Mouse (Mus musculus): ENCODE measurements around the gene Rangrf. TPM values are rescaled to one million over a fixed set of nuclear protein-coding genes. Genes with fewer than 3 reads are reported as not detected.
A peak's percentile ranks its signal among the peaks of the same experiment; 100 is the strongest.
"Not testable (repeated sequence)": the region's sequence is repeated elsewhere in the genome, so short reads cannot be mapped to it uniquely, and the experiment has no call there.

Gene Rangrf
- polyA plus RNA-seq, 1 experiment, result 24.1 TPM

GRCm38 (mm10) chr11:68939451-68940304 lies 35.3 kb downstream of the Rangrf start:
- DNase-seq (ENCODE audit: low read depth), result peak; percentile 98
- TF ChIP-seq POLR2A (IDR thresholded peaks at IDR 0.05; ENCODE audit: borderline replicate concordance, extremely low read depth, insufficient read depth, insufficient read length, poor library complexity, severe bottlenecking) (peak; percentile 66; the same call in 1 of the 2 replicates), CTCF (IDR thresholded peaks at IDR 0.05; ENCODE audit: borderline replicate concordance, extremely low read depth, insufficient read depth, insufficient read length) (no peak)

- not testable (repeated sequence) for DNase-seq (ENCODE audit: low read depth)
Measured at GRCm38 (mm10) chr11:68936951-68937350, 38.0 kb downstream of the Rangrf start.

GRCm38 (mm10) chr11:68933885-68934507 lies 41.0 kb downstream of the Rangrf start:
- TF ChIP-seq CTCF (IDR thresholded peaks at IDR 0.05; ENCODE audit: borderline replicate concordance, extremely low read depth, insufficient read depth, insufficient read length) (no peak), POLR2A (IDR thresholded peaks at IDR 0.05; ENCODE audit: borderline replicate concordance, extremely low read depth, insufficient read depth, insufficient read length, poor library complexity, severe bottlenecking) (no peak)
- DNase-seq (ENCODE audit: low read depth), result peak; percentile 80

- no peak for DNase-seq (ENCODE audit: low read depth)
- no peak for TF ChIP-seq POLR2A (IDR thresholded peaks at IDR 0.05; ENCODE audit: borderline replicate concordance, extremely low read depth, insufficient read depth, insufficient read length, poor library complexity, severe bottlenecking)
- TF ChIP-seq CTCF (IDR thresholded peaks at IDR 0.05; ENCODE audit: borderline replicate concordance, extremely low read depth, insufficient read depth, insufficient read length), result no peak
Measured at GRCm38 (mm10) chr11:68929947-68930346, 45.0 kb downstream of the Rangrf start.

- TF ChIP-seq CTCF (IDR thresholded peaks at IDR 0.05; ENCODE audit: borderline replicate concordance, extremely low read depth, insufficient read depth, insufficient read length) (no peak), POLR2A (IDR thresholded peaks at IDR 0.05; ENCODE audit: borderline replicate concordance, extremely low read depth, insufficient read depth, insufficient read length, poor library complexity, severe bottlenecking) (no peak)
- no peak for DNase-seq (ENCODE audit: low read depth)
Measured at GRCm38 (mm10) chr11:68926981-68927380, 48.0 kb downstream of the Rangrf start, which contains the start of gene Odf4. TSS of gene Odf4 (minus strand) at chr11:68927081.

- DNase-seq (ENCODE audit: low read depth), result no peak
- TF ChIP-seq CTCF (IDR thresholded peaks at IDR 0.05; ENCODE audit: borderline replicate concordance, extremely low read depth, insufficient read depth, insufficient read length), result no peak
- TF ChIP-seq POLR2A (IDR thresholded peaks at IDR 0.05; ENCODE audit: borderline replicate concordance, extremely low read depth, insufficient read depth, insufficient read length, poor library complexity, severe bottlenecking), result no peak
Measured at GRCm38 (mm10) chr11:68924749-68925148, 50.2 kb downstream of the Rangrf start.

- no peak for DNase-seq (ENCODE audit: low read depth)
- TF ChIP-seq POLR2A (IDR thresholded peaks at IDR 0.05; ENCODE audit: borderline replicate concordance, extremely low read depth, insufficient read depth, insufficient read length, poor library complexity, severe bottlenecking) (no peak), CTCF (IDR thresholded peaks at IDR 0.05; ENCODE audit: borderline replicate concordance, extremely low read depth, insufficient read depth, insufficient read length) (no peak)
Measured at GRCm38 (mm10) chr11:68923191-68923590, 51.8 kb downstream of the Rangrf start.

Other genes starting within 250 kb of the Rangrf start
- 62.4 and 74.0 TPM in 2 replicates for gene Ndel1, start 103.3 kb downstream of the Rangrf start, polyA plus RNA-seq (2012; rRNA removed)
- 0.05 and 0.10 TPM in 2 replicates for gene Rnf222, start 86.6 kb downstream of the Rangrf start, polyA plus RNA-seq (2012; rRNA removed)
- 2,015 and 2,036 TPM in 2 replicates for gene Rpl26, start 73.6 kb downstream of the Rangrf start, polyA plus RNA-seq (2012; rRNA removed)
- gene Odf4, start 48.1 kb downstream of the Rangrf start, polyA plus RNA-seq (2012; rRNA removed), result 3.6 and 4.1 TPM in 2 replicates
- 38.6 and 40.1 TPM in 2 replicates for gene Arhgef15, start 17.7 kb downstream of the Rangrf start, polyA plus RNA-seq (2012; rRNA removed)
- 3.0 and 4.6 TPM in 2 replicates for gene Slc25a35, start 7.1 kb downstream of the Rangrf start, polyA plus RNA-seq (2012; rRNA removed)
- gene Pfas, start 33.3 kb upstream of the Rangrf start, polyA plus RNA-seq (2012; rRNA removed), result 25.8 and 27.6 TPM in 2 replicates
- gene Ctc1, start 40.7 kb upstream of the Rangrf start, polyA plus RNA-seq (2012; rRNA removed), result 115 and 170 TPM in 2 replicates
- gene Aurkb, start 70.5 kb upstream of the Rangrf start, polyA plus RNA-seq (2012; rRNA removed), result 38.3 and 74.9 TPM in 2 replicates
- 19.6 and 22.1 TPM in 2 replicates for gene Borcs6, start 84.5 kb upstream of the Rangrf start, polyA plus RNA-seq (2012; rRNA removed)
- gene Tmem107, start 95.6 kb upstream of the Rangrf start, polyA plus RNA-seq (2012; rRNA removed), result 25.6 and 35.1 TPM in 2 replicates
- 251 and 319 TPM in 2 replicates for gene Vamp2, start 113.3 kb upstream of the Rangrf start, polyA plus RNA-seq (2012; rRNA removed)
- 12.2 and 16.3 TPM in 2 replicates for gene Per1, start 120.0 kb upstream of the Rangrf start, polyA plus RNA-seq (2012; rRNA removed)
- gene Hes7, start 145.2 kb upstream of the Rangrf start, polyA plus RNA-seq (2012; rRNA removed), result 0.42 and 0.45 TPM in 2 replicates
- 0.33 and 0.47 TPM in 2 replicates for gene 9130213A22Rik, start 147.4 kb upstream of the Rangrf start, polyA plus RNA-seq (2012; rRNA removed)
- 2.8 and 3.5 TPM in 2 replicates for gene Aloxe3, start 150.7 kb upstream of the Rangrf start, polyA plus RNA-seq (2012; rRNA removed)
- gene Alox12b, start 181.8 kb upstream of the Rangrf start, polyA plus RNA-seq (2012; rRNA removed), result 0.13 and 0.23 TPM in 2 replicates
- 0.05 and 0.25 TPM in 2 replicates for gene Alox8, start 222.7 kb upstream of the Rangrf start, polyA plus RNA-seq (2012; rRNA removed)